Mouse (Mus musculus): ENCODE measurements around the gene Cd300a. TPM values are rescaled to one million over a fixed set of nuclear protein-coding genes. Genes with fewer than 3 reads are reported as not detected.
"Not testable (repeated sequence)": the region's sequence is repeated elsewhere in the genome, so short reads cannot be mapped to it uniquely, and the experiment has no call there.

Cd300a gene
- polyA plus RNA-seq, 1 experiment from 2014 or later: 0.95 TPM

- Histone ChIP-seq H3K4me3 (replicated peaks; ENCODE audit: low read length) (no peak overlapping the region), H3K4me1 (replicated peaks; ENCODE audit: control insufficient read depth, insufficient read depth, low read length) (no peaks in the 10 kb centered on the region), H3K4me2 (ENCODE audit: low read length) (no peak overlapping the region), H3K36me3 (ENCODE audit: control insufficient read depth, insufficient read depth) (no peaks in the 10 kb centered on the region), H3K9ac (replicated peaks; ENCODE audit: low read depth, low read length) (no peak overlapping the region), H3K9me3 (ENCODE audit: control insufficient read depth, low read length) (no peaks in the 10 kb centered on the region), H3K27ac (ENCODE audit: low read length) (no peak overlapping the region), H3K27me3 (replicated peaks; ENCODE audit: control insufficient read depth, insufficient read depth, low read length) (no peaks in the 10 kb centered on the region)
- 60% methylated on average over 5 of the region's 5 CpGs for WGBS
- ATAC-seq: no peak
These were observed 701 bp downstream of the Cd300a start for GRCm38 (mm10) chr11:114890542-114890941.

GRCm38 (mm10) chr11:114896085-114896484 is 6.2 kb downstream of the Cd300a start:
- Histone ChIP-seq H3K9me3 (ENCODE audit: control insufficient read depth, low read length) (no peaks in the 10 kb centered on the region), H3K27ac (ENCODE audit: low read length) (no peak overlapping the region), H3K36me3 (ENCODE audit: control insufficient read depth, insufficient read depth) (no peaks in the 10 kb centered on the region), H3K27me3 (replicated peaks; ENCODE audit: control insufficient read depth, insufficient read depth, low read length) (no peaks in the 10 kb centered on the region), H3K4me3 (replicated peaks; ENCODE audit: low read length) (no peak overlapping the region), H3K9ac (replicated peaks; ENCODE audit: low read depth, low read length) (no peak overlapping the region), H3K4me1 (replicated peaks; ENCODE audit: control insufficient read depth, insufficient read depth, low read length) (no peaks in the 10 kb centered on the region), H3K4me2 (ENCODE audit: low read length) (no peak overlapping the region)
- no peak for ATAC-seq
- 87% methylated on average over 3 of the region's 3 CpGs for WGBS

- Histone ChIP-seq H3K27ac (ENCODE audit: low read length) (no peak overlapping the region), H3K27me3 (replicated peaks; ENCODE audit: control insufficient read depth, insufficient read depth, low read length) (no peaks in the 10 kb centered on the region), H3K4me3 (replicated peaks; ENCODE audit: low read length) (no peak overlapping the region), H3K4me1 (replicated peaks; ENCODE audit: control insufficient read depth, insufficient read depth, low read length) (no peaks in the 10 kb centered on the region), H3K9ac (replicated peaks; ENCODE audit: low read depth, low read length) (no peak overlapping the region), H3K4me2 (ENCODE audit: low read length) (no peak overlapping the region), H3K36me3 (ENCODE audit: control insufficient read depth, insufficient read depth) (no peaks in the 10 kb centered on the region), H3K9me3 (ENCODE audit: control insufficient read depth, low read length) (no peaks in the 10 kb centered on the region)
- ATAC-seq: no peak
- 32% methylated on average over 1 of the region's 1 CpGs for WGBS
These were observed 8.2 kb downstream of the Cd300a start for GRCm38 (mm10) chr11:114898026-114898425.

GRCm38 (mm10) chr11:114903224-114903623 is 13.4 kb downstream of the Cd300a start:
- no peaks in the 10 kb centered on the region for H3K9me3 ChIP-seq (ENCODE audit: control insufficient read depth, low read length)
- ATAC-seq: no peak
- H3K36me3 ChIP-seq (ENCODE audit: control insufficient read depth, insufficient read depth): no peaks in the 10 kb centered on the region
- H3K4me1 ChIP-seq (replicated peaks; ENCODE audit: control insufficient read depth, insufficient read depth, low read length): no peaks in the 10 kb centered on the region
- no peak overlapping the region for H3K4me3 ChIP-seq (replicated peaks; ENCODE audit: low read length)
- H3K9ac ChIP-seq (replicated peaks; ENCODE audit: low read depth, low read length): no peak overlapping the region
- 78% methylated on average over 4 of the region's 4 CpGs for WGBS
- no peaks in the 10 kb centered on the region for H3K27me3 ChIP-seq (replicated peaks; ENCODE audit: control insufficient read depth, insufficient read depth, low read length)
- no peak overlapping the region for H3K4me2 ChIP-seq (ENCODE audit: low read length)
- H3K27ac ChIP-seq (ENCODE audit: low read length): no peak overlapping the region

- Histone ChIP-seq H3K9me3 (ENCODE audit: control insufficient read depth, low read length) (no peaks in the 10 kb centered on the region), H3K4me2 (ENCODE audit: low read length) (no peak overlapping the region), H3K9ac (replicated peaks; ENCODE audit: low read depth, low read length) (no peak overlapping the region), H3K4me1 (replicated peaks; ENCODE audit: control insufficient read depth, insufficient read depth, low read length) (no peaks in the 10 kb centered on the region), H3K27ac (ENCODE audit: low read length) (no peak overlapping the region), H3K4me3 (replicated peaks; ENCODE audit: low read length) (no peak overlapping the region), H3K27me3 (replicated peaks; ENCODE audit: control insufficient read depth, insufficient read depth, low read length) (no peaks in the 10 kb centered on the region), H3K36me3 (ENCODE audit: control insufficient read depth, insufficient read depth) (no peaks in the 10 kb centered on the region)
- 82% methylated on average over 4 of the region's 4 CpGs for WGBS
- no peak for ATAC-seq
These were observed 17.7 kb downstream of the Cd300a start for GRCm38 (mm10) chr11:114907567-114907966.

- H3K27ac ChIP-seq (ENCODE audit: low read length): no peak overlapping the region
- H3K9me3 ChIP-seq (ENCODE audit: control insufficient read depth, low read length): no peaks in the 10 kb centered on the region
- H3K4me3 ChIP-seq (replicated peaks; ENCODE audit: low read length): no peak overlapping the region
- no peak overlapping the region for H3K4me2 ChIP-seq (ENCODE audit: low read length)
- no peaks in the 10 kb centered on the region for H3K4me1 ChIP-seq (replicated peaks; ENCODE audit: control insufficient read depth, insufficient read depth, low read length)
- ATAC-seq: no peak
- 49% methylated on average over 4 of the region's 4 CpGs for WGBS
- H3K9ac ChIP-seq (replicated peaks; ENCODE audit: low read depth, low read length): no peak overlapping the region
- H3K27me3 ChIP-seq (replicated peaks; ENCODE audit: control insufficient read depth, insufficient read depth, low read length): no peaks in the 10 kb centered on the region
- no peaks in the 10 kb centered on the region for H3K36me3 ChIP-seq (ENCODE audit: control insufficient read depth, insufficient read depth)
These were observed 18.2 kb downstream of the Cd300a start for GRCm38 (mm10) chr11:114908086-114908485.

GRCm38 (mm10) chr11:114909538-114909937 is 19.7 kb downstream of the Cd300a start:
- WGBS: 43% methylated on average over 3 of the region's 3 CpGs
- not testable (repeated sequence) for ATAC-seq; H3K9ac ChIP-seq (replicated peaks; ENCODE audit: low read depth, low read length); H3K36me3 ChIP-seq (ENCODE audit: control insufficient read depth, insufficient read depth); H3K4me1 ChIP-seq (replicated peaks; ENCODE audit: control insufficient read depth, insufficient read depth, low read length); H3K4me2 ChIP-seq (ENCODE audit: low read length); H3K9me3 ChIP-seq (ENCODE audit: control insufficient read depth, low read length); H3K27me3 ChIP-seq (replicated peaks; ENCODE audit: control insufficient read depth, insufficient read depth, low read length); H3K27ac ChIP-seq (ENCODE audit: low read length); H3K4me3 ChIP-seq (replicated peaks; ENCODE audit: low read length)

- Histone ChIP-seq H3K27me3 (replicated peaks; ENCODE audit: control insufficient read depth, insufficient read depth, low read length) (no peaks in the 10 kb centered on the region), H3K9me3 (ENCODE audit: control insufficient read depth, low read length) (no peaks in the 10 kb centered on the region), H3K4me3 (replicated peaks; ENCODE audit: low read length) (no peak overlapping the region), H3K4me2 (ENCODE audit: low read length) (no peak overlapping the region), H3K9ac (replicated peaks; ENCODE audit: low read depth, low read length) (no peak overlapping the region), H3K27ac (ENCODE audit: low read length) (no peak overlapping the region), H3K36me3 (ENCODE audit: control insufficient read depth, insufficient read depth) (no peaks in the 10 kb centered on the region), H3K4me1 (replicated peaks; ENCODE audit: control insufficient read depth, insufficient read depth, low read length) (no peaks in the 10 kb centered on the region)
- ATAC-seq: peak; percentile 38; the same call in 1 of the 2 replicates
- 17% methylated on average over 9 of the region's 9 CpGs for WGBS
These were observed 23.0 kb downstream of the Cd300a start for GRCm38 (mm10) chr11:114912847-114913246.

GRCm38 (mm10) chr11:114914978-114915377 is 25.1 kb downstream of the Cd300a start:
- Histone ChIP-seq H3K9ac (replicated peaks; ENCODE audit: low read depth, low read length) (no peak overlapping the region), H3K27ac (ENCODE audit: low read length) (no peak overlapping the region), H3K4me2 (ENCODE audit: low read length) (no peak overlapping the region), H3K4me3 (replicated peaks; ENCODE audit: low read length) (no peak overlapping the region), H3K9me3 (ENCODE audit: control insufficient read depth, low read length) (no peaks in the 10 kb centered on the region; the same call in 1 of the 2 replicates), H3K36me3 (ENCODE audit: control insufficient read depth, insufficient read depth) (no peaks in the 10 kb centered on the region), H3K27me3 (replicated peaks; ENCODE audit: control insufficient read depth, insufficient read depth, low read length) (no peaks in the 10 kb centered on the region), H3K4me1 (replicated peaks; ENCODE audit: control insufficient read depth, insufficient read depth, low read length) (no peaks in the 10 kb centered on the region)
- 58% methylated on average over 7 of the region's 7 CpGs for WGBS
- no peak for ATAC-seq

- Histone ChIP-seq H3K4me1 (replicated peaks; ENCODE audit: control insufficient read depth, insufficient read depth, low read length) (no peaks in the 10 kb centered on the region), H3K9me3 (ENCODE audit: control insufficient read depth, low read length) (no peaks in the 10 kb centered on the region; the same call in 1 of the 2 replicates), H3K4me3 (replicated peaks; ENCODE audit: low read length) (no peak overlapping the region), H3K4me2 (ENCODE audit: low read length) (no peak overlapping the region), H3K9ac (replicated peaks; ENCODE audit: low read depth, low read length) (no peak overlapping the region), H3K27ac (ENCODE audit: low read length) (no peak overlapping the region), H3K27me3 (replicated peaks; ENCODE audit: control insufficient read depth, insufficient read depth, low read length) (no peaks in the 10 kb centered on the region), H3K36me3 (ENCODE audit: control insufficient read depth, insufficient read depth) (no peaks in the 10 kb centered on the region)
- WGBS: 82% methylated on average over 6 of the region's 6 CpGs
- ATAC-seq: no peak
These were observed 27.3 kb downstream of the Cd300a start for GRCm38 (mm10) chr11:114917120-114917519.
